Mouse (Mus musculus): Measurements from ENCODE around the gene Hist1h3a. TPM values are rescaled to one million over a fixed set of nuclear protein-coding genes. Genes with fewer than 3 reads are reported as not detected.

Hist1h3a gene
- 100 to 1,000 TPM; 941 to 991 TPM for total RNA-seq (2023)

GRCm38 (mm10) chr13:23761871-23762821, at the start of gene Hist1h3a:
Hist1h3a (minus strand) TSS chr13:23762386.

GRCm38 (mm10) chr13:23806422-23807052, 44.4 kb upstream of the Hist1h3a start, which contains the start of gene Slc17a2:
Slc17a2 (plus strand) TSS chr13:23806993.

DNA sequence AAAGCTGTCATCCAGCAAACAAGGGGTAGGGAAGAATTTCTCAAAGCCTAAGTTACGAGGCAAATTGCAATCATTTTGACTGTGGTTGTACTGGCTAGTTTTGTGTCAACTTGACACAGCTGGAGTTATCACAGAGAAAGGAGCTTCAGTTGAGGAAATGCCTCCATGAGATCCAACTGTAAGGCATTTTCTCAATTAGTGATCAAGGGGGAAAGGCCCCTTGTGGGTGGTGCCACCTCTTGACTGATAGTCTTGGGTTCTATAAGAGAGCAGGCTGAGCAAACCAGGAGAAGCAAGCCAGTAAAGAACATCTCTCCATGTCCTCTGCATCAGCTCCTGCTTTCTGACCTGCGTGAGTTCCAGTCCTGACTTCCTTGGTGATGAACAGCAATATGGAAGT, 7.4 kb upstream of the Hist1h3a start, which contains the start of gene Trim38:
Gene Trim38, plus strand, starts transcription at position 301 of the 400 bp plus-strand sequence.

GRCm38 (mm10) chr13:23763586-23764323, 1.6 kb upstream of the Hist1h3a start, which contains the start of gene Hist1h1a:
Hist1h1a (plus strand) TSS chr13:23763666.

DNA sequence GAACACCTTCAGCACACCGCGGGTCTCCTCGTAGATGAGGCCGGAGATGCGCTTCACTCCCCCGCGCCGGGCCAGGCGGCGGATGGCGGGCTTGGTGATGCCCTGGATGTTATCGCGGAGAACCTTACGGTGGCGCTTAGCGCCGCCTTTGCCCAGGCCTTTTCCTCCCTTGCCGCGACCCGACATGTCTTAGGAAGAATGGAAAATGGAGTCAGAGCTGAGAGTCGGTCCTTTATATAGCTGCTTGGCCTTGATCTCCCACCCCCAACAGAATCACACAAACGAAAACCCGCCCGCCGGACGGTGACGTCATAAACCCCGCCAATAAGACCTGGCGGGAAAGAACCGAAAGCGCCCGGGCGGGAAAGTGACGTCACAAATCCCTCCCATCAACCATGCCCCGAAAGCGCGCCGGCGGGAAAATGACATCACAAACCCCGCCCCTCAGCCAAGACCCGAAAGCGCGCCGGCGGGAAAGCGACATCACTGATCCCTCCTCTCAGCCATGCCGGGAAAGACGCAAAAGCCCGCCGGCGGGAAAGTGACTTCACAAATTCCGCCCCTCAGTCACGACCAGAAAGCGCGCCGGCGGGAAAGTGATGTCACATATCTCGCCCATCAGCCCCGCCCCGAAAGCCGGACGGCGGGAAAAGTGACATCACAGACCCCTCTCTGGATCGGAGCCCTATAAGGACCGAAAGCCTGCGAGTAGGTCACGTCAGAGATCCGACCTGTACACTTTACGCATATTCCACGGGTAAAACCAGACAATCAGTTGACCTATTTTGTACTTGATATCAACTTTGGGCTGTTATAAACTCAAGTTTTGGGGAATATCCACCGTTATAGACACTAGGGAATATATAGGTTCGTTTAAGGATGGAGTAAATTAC, 968 bp downstream of the Hist1h3a start, which contains the start of gene Hist1h4a:
Gene Hist1h4a, minus strand, starts transcription at position 259 of the 893 bp plus-strand sequence.

GRCm38 (mm10) chr13:23756790-23757189, 5.4 kb downstream of the Hist1h3a start, which contains the start of gene Hist1h4b:
Hist1h4b (plus strand) TSS chr13:23757013.

DNA sequence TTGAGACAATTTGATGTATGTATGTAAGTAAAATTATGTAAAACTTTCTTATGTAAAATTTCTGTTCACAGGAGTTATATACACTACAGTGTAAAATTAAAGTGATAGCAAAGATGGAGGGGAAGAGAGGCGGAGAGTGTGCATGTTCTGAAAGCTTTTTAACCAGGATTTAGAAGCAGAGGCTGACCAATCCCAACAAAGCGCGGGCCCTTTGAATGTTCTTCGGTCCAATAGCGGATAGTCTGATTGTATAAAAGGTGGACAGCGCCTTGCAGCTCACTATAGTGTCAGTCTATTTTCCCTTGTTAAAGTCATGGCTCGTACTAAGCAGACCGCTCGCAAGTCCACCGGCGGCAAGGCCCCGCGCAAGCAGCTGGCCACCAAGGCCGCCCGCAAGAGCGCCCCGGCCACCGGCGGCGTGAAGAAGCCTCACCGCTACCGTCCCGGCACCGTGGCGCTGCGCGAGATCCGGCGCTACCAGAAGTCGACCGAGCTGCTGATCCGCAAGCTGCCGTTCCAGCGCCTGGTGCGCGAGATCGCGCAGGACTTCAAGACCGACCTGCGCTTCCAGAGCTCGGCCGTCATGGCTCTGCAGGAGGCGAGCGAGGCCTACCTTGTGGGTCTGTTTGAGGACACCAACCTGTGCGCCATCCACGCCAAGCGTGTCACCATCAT, 10.0 kb downstream of the Hist1h3a start, which contains the start of gene Hist1h3b:
Gene Hist1h3b, plus strand, starts transcription at position 201 of the 675 bp plus-strand sequence.

GRCm38 (mm10) chr13:23750839-23751477, 11.2 kb downstream of the Hist1h3a start, which contains the start of gene Hist1h2ab:
Hist1h2ab (plus strand) TSS chr13:23751126.

GRCm38 (mm10) chr13:23746201-23747080, 15.7 kb downstream of the Hist1h3a start, which contains the start of gene Hist1h2bb:
Hist1h2bb (plus strand) TSS chr13:23746734.

DNA sequence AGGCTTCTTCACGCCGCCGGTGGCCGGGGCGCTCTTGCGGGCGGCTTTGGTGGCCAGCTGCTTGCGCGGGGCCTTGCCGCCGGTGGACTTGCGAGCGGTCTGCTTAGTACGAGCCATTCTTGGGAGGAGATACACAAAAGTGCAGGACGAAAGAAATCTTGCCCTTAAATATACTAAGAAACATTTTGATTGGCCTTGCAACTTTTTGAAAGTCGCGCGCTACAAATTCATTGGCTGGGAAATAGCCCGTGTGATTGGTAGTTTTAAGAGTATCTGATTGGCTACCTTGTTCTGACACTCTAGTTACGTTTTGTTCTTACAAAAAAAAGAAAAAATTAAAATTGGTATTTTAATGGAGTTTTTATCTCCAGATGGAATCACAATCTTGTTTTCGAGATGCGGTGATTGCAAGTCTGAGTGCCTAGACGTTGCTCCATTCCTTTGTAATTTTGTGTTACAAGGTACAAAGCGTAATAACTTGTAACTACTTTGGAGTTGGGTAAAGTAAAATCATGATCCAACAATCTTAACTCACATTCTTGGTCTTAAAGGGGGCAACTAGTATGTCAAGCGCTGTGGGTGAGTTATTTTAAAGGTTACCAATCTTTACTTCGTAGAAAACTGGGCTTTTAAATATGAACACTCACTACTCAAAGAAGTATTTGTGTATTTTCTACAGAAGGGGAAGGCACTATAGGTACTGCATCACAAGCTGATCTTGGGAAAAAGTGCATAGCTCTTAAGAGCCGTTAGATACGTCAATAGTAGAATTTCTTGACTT, 16.6 kb downstream of the Hist1h3a start, which contains the start of gene Hist1h3c:
Gene Hist1h3c, minus strand, starts transcription at position 222 of the 781 bp plus-strand sequence.

DNA sequence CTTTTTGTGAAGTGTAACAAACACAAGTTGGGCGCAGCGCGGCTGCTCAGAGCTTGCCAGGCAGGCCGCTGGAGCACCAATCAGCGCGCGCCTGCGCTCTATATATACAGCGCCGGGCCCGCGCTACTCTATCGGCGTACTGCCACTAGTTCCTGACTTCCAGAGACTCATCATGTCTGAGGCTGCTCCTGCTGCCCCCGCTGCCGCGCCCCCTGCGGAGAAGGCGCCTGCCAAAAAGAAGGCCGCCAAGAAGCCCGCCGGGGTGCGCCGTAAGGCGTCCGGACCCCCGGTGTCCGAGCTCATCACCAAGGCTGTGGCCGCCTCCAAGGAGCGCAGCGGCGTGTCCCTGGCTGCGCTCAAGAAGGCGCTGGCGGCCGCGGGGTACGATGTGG, 23.5 kb downstream of the Hist1h3a start, which contains the start of gene Hist1h1c:
Gene Hist1h1c, plus strand, starts transcription at position 132 of the 392 bp plus-strand sequence.

Other genes starting within 250 kb of the Hist1h3a start
- 1,000 to 10,000 TPM; 1,800 to 2,079 TPM for gene Hist1h4h, start 231.3 kb downstream of the Hist1h3a start, total RNA-seq (2023)
- 1,000 to 10,000 TPM; 1,103 to 1,322 TPM for gene Hist1h2af, start 228.5 kb downstream of the Hist1h3a start, total RNA-seq (2023)
- 100 to 1,000 TPM; 343 to 409 TPM for gene Hist1h3g, start 227.0 kb downstream of the Hist1h3a start, total RNA-seq (2023)
- 100 to 1,000 TPM; 156 to 165 TPM for gene Hist1h2bh, start 219.0 kb downstream of the Hist1h3a start, total RNA-seq (2023)
- gene Hist1h3f, start 218.3 kb downstream of the Hist1h3a start, total RNA-seq (2023), result 100 to 1,000 TPM; 484 to 531 TPM
- gene Hist1h4f, start 210.7 kb downstream of the Hist1h3a start, total RNA-seq (2023), result 1,000 to 10,000 TPM; 2,494 to 2,726 TPM
- gene Hist1h1d, start 209.1 kb downstream of the Hist1h3a start, total RNA-seq (2023), result 100 to 1,000 TPM; 117 to 132 TPM
- 100 to 1,000 TPM; 919 to 946 TPM for gene Hist1h3e, start 200.0 kb downstream of the Hist1h3a start, total RNA-seq (2023)
- 100 to 1,000 TPM; 213 to 226 TPM for gene Hist1h2ae, start 191.2 kb downstream of the Hist1h3a start, total RNA-seq (2023)
- 1,000 to 10,000 TPM; 1,609 to 1,779 TPM for gene Hist1h2bg, start 191.0 kb downstream of the Hist1h3a start, total RNA-seq (2023)
- gene Hist1h2bf, start 188.2 kb downstream of the Hist1h3a start, total RNA-seq (2023), result 1,000 to 10,000 TPM; 1,205 to 1,340 TPM
- gene Hist1h2ad, start 188.0 kb downstream of the Hist1h3a start, total RNA-seq (2023), result 100 to 1,000 TPM; 234 to 256 TPM
- 100 to 1,000 TPM; 207 to 247 TPM for gene Hist1h3d, start 186.6 kb downstream of the Hist1h3a start, total RNA-seq (2023)
- gene Hist1h4d, start 180.8 kb downstream of the Hist1h3a start, total RNA-seq (2023), result 100 to 1,000 TPM; 821 to 965 TPM
- 100 to 1,000 TPM; 117 to 129 TPM for gene Hist1h2be, start 141.3 kb downstream of the Hist1h3a start, total RNA-seq (2023)
- gene Hist1h1e, start 139.8 kb downstream of the Hist1h3a start, total RNA-seq (2023), result 100 to 1,000 TPM; 854 to 881 TPM
- gene Hist1h2ac, start 78.4 kb downstream of the Hist1h3a start, total RNA-seq (2023), result 10 to 100 TPM; 59.5 to 67.1 TPM
- 100 to 1,000 TPM; 108 to 117 TPM for gene Hist1h2bc, start 78.2 kb downstream of the Hist1h3a start, total RNA-seq (2023)
- gene Hist1h1t, start 66.6 kb downstream of the Hist1h3a start, total RNA-seq (2023), result 1 to 10 TPM; 2.5 to 2.9 TPM
- 100 to 1,000 TPM; 435 to 497 TPM for gene Hist1h4c, start 63.9 kb downstream of the Hist1h3a start, total RNA-seq (2023)
- 1 to 10 TPM; 7.5 to 7.9 TPM for gene Hfe, start 51.5 kb downstream of the Hist1h3a start, total RNA-seq (2023)
- 1,000 to 10,000 TPM; 1,583 to 1,684 TPM for gene Hist1h1c, start 23.6 kb downstream of the Hist1h3a start, total RNA-seq (2023)
- 100 to 1,000 TPM; 649 to 655 TPM for gene Hist1h3c, start 16.8 kb downstream of the Hist1h3a start, total RNA-seq (2023)
- gene Hist1h2bb, start 15.7 kb downstream of the Hist1h3a start, total RNA-seq (2023), result 1,000 to 10,000 TPM in 1 of 2 experiments, 100 to 1,000 TPM in 1; 938 to 1,011 TPM
- gene Hist1h2ab, start 11.3 kb downstream of the Hist1h3a start, total RNA-seq (2023), result 1,000 to 10,000 TPM; 1,348 to 1,643 TPM
- 1,000 to 10,000 TPM; 1,578 to 1,719 TPM for gene Hist1h3b, start 10.1 kb downstream of the Hist1h3a start, total RNA-seq (2023)
- gene Hist1h4b, start 5.4 kb downstream of the Hist1h3a start, total RNA-seq (2023), result 100 to 1,000 TPM; 697 to 823 TPM
- gene Hist1h4a, start 1.2 kb downstream of the Hist1h3a start, total RNA-seq (2023), result 100 to 1,000 TPM; 542 to 645 TPM
- gene Hist1h1a, start 1.3 kb upstream of the Hist1h3a start, total RNA-seq (2023), result 100 to 1,000 TPM; 476 to 542 TPM
- not detected for gene Trim38, start 7.5 kb upstream of the Hist1h3a start, total RNA-seq (2023)
- not detected for gene Slc17a2, start 44.6 kb upstream of the Hist1h3a start, total RNA-seq (2023)
- not detected for gene Slc17a3, start 77.0 kb upstream of the Hist1h3a start, total RNA-seq (2023)
- not detected for gene Slc17a1, start 105.4 kb upstream of the Hist1h3a start, total RNA-seq (2023)
- gene Slc17a4, start 152.6 kb upstream of the Hist1h3a start, total RNA-seq (2023), result not detected
- gene Hist1h2ba, start 171.8 kb upstream of the Hist1h3a start, total RNA-seq (2023), result not detected
- gene Hist1h2aa, start 172.1 kb upstream of the Hist1h3a start, total RNA-seq (2023), result not detected
- not detected for gene Scgn, start 228.8 kb upstream of the Hist1h3a start, total RNA-seq (2023)

All from neutrophil, adult 83 days (primary cell).